Mouse (Mus musculus) forelimb bud, embryonic 11.5 days (tissue): ENCODE data around the gene Hace1.

Experiments used
- DNase-seq: peaks from one replicate; pipeline ENCODE4 v3.0.0-alpha.2; 2012; ENCODE audit warnings: low read depth, low spot score

The Hace1 gene

GRCm38 (mm10) chr10:45698930-45699329 lies 121.3 kb downstream of the Hace1 start:
- no peak for DNase-seq

GRCm38 (mm10) chr10:45706849-45707248 lies 129.2 kb downstream of the Hace1 start:
- DNase-seq, result no peak

DNA sequence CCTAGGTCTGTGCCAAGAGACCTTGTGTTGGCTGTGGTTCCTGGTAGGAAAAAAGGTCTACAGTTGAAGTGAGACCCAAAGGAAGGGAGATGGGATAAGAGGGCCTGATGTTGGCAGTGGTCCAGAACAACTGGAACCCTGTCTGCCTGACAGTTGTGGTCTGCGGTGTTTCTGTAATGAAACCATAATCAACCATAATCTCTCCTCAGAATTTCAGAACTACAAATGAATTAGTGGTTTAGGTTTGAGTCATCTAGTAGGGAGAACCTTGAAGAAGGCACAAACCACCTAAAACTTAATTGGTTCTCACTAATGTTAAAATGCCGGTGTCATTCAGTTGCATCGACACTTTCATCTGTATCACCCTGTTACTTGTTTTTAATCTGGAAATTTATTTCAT lies 133.2 kb downstream of the Hace1 start:
- DNase-seq, result no peak

DNA sequence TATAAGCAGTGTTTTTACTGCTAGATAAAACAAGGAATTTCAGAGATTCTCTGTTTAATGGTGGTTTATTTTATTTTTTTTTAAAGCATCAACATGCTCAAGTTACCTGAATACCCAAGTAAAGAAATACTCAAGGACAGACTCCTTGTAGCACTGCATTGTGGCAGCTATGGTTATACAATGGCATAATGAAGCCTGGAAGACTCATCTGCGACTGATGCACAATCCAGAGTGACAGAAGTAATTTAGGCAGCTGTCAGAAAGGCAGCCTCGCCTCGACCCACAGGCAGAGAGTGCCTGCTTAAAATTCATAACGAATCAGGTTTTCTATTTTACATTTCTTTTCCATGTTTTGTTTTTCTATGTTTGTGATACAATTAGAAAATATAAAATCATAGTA lies 133.7 kb downstream of the Hace1 start:
- no peak for DNase-seq
